Mouse (Mus musculus) cerebellum, postnatal 4 days (tissue): ENCODE data around the gene Tysnd1.
A peak's percentile ranks its signal among the peaks of the same experiment; 100 is the strongest.

ENCODE experiments used
- DNase-seq, 2 experiments: peaks; one replicate each; pipeline ENCODE4 v3.0.0; 2022; ENCODE audit warnings: low spot score in 2 of 2, mixed read lengths in 1 of 2

Gene Tysnd1

DNA sequence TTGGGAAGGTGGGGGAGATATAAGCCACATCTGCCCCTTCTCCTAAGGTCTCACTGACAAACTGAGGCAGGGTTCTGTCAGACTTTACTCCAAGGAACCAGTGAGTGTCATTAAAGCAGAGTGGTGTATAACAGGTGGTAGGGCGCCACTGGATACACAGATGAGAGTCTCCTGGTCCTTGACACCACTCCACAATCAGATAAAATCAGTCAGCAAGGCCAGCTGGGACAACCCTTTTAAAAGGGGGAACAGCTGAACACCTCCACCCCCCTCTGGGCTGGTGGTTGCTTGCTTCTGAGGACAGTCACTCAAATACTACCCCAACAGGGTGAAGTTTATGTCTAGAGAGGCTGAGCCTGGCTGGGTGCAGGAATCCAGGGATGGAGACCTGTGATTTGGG lies 42.2 kb downstream of the Tysnd1 start:
- DNase-seq, result no peak

- no peak for DNase-seq
Observed at GRCm38 (mm10) chr10:61738126-61738525, 42.8 kb downstream of the Tysnd1 start.

DNA sequence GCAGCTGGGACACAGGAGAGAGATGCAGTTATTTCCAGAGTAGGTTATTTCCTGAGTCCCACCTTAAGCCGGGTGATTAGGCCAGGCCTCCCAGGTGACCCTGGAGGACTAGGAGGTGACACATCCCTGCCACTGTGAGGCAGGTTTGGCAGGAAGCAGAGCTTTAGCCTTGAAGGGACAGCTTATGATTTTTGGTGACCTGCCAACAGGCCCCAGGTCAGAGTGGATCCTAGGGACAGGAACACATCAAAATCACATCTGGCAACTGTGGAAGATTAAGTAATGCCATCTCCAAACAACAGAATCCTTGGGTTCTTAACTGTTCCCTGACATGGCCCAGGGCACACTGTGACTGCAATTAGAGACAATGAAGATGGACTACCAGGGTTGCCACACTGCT lies 46.0 kb downstream of the Tysnd1 start:
- DNase-seq, result no peak

DNA sequence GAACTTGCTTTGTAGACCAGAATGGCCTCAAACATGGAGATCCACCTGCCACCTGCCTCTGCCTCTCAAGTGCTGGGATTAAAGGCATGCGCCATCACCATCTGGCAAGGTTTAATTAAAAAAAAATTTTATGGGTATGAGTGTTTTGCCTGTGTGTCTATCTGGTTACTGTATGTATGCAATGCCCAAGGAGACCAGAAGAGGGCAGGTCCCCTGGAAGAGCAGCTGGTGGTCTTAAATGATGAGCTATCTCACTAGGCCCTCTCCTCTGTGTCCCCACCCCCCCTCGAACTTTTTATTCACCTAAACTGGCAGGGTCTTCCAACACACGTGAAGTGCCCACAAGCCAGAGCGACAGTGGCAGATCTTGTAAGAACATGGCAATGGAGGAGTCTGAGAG lies 46.6 kb downstream of the Tysnd1 start:
- DNase-seq, result no peak

GRCm38 (mm10) chr10:61742336-61742735 lies 47.0 kb downstream of the Tysnd1 start:
- no peak for DNase-seq

DNA sequence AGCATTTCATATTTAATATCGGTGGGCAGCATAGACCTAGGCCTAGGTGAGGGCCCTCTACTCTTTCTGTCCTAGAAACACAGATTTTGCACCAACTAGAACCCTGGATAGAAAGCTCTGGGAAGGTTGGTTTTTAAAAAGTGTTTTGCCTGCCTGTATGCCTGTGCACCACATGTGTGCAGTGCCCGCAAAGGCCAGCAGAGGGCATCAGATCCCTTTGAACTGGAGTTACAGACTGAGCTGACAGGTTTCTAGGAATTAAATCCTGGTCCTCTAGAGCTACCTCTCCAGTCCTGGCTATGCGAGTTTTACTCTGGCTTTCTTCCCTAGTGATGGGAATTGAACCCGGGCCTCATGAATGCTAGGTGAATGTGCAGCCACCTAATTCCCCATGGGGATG lies 49.8 kb downstream of the Tysnd1 start:
- DNase-seq, result peak in 1 of 2 experiments; percentile 49

GRCm38 (mm10) chr10:61747302-61747701 lies 52.0 kb downstream of the Tysnd1 start:
- no peak for DNase-seq

DNA sequence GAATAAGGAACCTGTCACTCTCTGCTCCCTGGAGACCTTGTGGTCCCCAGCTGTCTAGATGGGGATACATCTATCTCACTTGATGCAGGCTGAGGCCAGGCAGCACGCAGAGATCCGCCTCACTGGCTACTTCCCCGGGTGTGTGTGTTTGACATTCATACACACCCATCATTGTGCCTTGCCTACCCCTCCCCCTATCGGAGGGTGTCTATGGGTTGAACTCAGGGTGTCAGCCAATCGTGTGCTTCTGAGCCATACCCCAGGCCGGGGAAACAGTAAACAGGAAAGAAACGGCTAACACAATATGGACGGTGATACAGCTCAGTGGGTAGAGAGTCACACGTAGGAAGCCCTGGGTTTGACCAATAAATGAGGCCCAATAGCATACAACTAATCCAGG lies 54.7 kb downstream of the Tysnd1 start:
- DNase-seq, result no peak

DNA sequence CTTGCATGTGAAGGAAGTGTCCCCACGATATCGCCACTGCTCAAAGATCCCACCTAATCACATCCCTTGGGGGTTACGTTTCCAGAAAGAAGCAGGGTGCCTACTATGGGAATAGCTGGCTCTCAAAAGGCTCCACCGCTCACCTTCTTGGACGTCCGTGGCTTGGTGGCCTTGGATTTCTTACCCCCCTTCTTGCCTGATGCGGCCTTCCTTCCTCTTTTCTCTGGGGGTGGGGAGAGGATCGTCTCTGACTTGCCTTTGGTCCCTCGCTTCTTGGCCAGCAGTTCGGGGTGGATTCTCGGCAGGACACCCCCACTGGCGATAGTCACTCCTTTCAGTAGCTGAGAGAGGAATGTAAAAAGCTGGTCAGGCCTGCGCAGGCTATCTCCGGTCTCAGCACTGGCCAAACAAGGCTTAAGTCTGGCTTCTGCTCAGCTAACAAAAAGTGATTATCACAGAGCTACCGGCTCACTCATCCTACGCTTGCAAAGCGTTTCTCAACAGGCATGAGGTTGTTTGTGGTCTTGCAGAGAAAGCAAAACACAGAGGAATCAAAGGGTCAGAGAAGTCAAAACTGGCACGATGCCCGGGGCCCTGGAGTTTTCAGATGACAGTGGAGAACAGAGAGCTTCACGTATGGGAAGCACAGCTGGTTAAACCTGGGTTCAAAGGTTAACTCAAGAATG lies 56.4 kb downstream of the Tysnd1 start:
- no peak for DNase-seq
